Mouse (Mus musculus) cerebellum, postnatal 4 days (tissue): ENCODE results near the gene Cmss1.

Experiments
- DNase-seq, 2 experiments: peaks; one replicate each; pipeline ENCODE4 v3.0.0; 2022; ENCODE audit warnings: low spot score in 2 of 2, mixed read lengths in 1 of 2

The Cmss1 gene

DNA sequence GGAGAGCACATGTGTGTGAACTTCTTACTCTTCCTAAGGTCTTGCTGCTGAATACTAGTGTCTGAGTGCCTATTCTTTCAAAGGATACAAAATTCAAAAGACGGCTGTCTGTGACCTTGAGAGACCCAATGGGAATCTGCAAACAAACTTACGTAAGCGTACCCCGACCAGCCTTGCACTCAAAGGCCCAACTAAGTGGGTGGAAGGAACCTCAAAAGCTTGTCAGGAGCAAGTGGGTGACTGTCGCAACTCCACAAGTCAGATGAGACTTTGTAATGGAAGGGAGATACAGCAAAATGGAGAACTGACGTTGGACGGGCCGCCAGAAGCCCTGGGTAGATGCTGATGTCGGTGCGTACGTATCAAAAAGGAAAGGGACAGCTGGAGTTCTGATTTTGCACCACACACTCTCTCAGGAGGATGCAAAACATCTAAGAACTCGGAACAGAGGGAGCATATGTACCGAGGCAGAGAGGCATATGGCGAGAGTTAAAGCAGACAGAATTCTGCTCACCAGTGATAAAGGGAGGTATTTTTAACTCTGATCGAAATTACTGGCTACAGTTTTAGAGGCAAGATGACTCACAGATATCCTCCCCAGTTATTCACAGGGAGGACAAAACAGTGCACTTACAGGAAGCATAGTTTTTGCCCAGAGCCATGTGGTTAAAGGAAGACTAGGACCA, 217.0 kb downstream of the Cmss1 start:
- no peak for DNase-seq

DNA sequence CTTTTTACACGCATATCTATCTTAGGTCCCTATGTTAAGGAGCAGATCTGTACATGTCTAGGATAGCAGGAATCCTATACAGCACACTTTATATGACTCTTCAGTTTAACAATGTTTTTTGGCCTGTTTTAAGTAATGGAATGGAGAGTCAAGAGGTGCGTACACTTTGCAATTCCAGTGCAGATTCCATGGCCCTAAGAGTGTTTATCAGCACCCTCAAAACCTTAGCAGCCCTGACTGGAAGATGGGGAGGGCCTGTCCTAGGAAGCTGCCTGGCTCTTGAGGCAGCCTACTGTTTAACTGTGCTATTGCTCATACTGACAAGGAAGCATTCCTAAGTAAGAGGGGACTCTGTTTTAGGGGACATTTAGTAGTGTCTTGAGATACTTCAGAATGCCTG, 222.4 kb downstream of the Cmss1 start:
- no peak for DNase-seq

DNA sequence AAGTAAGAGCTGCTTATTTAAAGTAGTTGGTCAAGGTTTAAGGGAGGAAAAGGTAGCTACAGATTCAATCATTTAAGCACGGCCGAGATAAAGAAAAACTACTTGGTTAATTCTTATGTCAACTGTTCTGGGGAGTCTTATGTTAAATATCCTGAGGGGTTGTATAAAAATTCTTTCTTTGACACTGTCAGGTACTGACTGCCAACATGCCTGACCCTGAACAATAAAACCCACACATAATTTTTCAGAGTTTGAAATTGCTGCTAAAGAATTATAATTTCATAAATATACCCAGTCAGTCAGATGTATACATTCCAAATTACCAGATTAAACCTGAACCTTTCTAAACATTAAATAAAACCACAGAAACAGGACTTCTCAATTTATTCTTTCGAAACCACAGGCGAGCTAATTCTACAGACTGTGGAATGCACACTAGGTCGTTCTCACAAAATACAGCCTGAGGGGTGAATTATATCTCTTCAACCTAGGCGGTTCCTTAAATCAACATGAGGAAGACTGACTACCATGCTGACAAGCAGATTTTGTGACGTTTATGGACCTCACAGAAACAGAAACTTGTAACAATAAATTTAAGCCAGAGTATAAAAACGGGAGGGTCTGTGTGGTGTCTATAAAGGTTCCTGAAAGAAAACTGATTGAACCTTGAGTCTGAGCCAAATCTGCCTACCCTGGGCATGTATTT, 223.2 kb downstream of the Cmss1 start:
- no peak for DNase-seq

DNA sequence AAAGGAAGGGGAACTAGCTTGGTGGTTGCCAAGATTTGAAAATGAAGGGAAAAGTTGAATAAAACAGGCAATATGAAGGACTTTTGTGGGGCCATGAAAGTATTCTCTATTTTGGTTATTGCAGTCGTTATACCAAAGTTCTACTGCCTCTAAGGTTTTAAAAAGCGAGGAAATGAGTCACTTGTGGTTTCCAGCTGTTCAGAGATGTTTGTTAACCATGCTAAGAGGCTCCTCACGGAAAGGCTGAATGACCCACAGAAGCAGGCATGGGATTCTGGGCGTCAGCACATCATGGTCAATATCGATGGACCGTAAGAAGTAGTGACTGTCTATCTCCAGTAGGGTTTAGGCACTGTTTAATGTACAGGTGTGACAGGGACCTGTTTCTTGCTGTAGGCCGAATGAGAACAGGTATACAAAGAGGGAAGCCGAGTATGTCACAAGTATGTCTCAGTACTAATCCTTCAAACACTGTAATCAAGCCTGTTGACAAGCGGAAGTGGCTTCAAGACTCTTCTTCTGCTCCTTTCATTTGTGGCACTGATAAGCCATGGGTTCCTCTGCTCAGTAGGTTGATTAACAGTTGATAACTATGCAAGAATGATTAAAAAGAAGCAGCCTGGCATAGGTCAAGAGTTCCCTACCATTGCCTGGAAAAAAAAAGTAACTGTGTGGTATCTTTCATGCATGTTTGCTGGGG, 227.9 kb downstream of the Cmss1 start:
- DNase-seq, result no peak

DNA sequence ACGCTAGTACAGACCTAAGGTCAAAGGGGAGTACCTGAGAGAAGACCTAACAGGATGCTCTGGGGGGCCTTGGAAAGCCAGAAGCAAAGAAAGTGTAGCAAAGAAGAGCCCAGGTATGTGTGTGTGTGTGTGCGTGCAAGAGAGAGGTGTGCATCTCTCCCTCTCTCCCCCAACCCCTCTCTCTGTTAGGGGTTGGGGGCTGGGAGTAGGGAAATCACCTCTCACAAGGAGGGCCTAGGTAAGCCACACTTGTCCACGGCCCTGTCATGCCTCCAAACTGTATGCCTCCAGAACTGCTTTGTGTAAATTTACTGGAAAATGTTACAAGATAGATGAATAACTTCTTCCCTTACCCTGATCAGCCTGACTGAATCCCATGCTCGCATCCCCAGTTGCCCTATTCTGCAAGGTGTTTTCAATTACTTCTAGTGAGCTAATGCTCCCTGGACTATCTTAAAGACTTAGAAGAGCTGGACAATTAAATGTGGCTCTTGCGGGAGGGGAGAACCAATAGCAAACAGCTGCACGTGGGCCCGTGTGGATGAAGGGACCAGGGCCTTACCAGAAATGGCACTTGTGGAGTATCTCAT, 231.3 kb downstream of the Cmss1 start:
- DNase-seq, result no peak

DNA sequence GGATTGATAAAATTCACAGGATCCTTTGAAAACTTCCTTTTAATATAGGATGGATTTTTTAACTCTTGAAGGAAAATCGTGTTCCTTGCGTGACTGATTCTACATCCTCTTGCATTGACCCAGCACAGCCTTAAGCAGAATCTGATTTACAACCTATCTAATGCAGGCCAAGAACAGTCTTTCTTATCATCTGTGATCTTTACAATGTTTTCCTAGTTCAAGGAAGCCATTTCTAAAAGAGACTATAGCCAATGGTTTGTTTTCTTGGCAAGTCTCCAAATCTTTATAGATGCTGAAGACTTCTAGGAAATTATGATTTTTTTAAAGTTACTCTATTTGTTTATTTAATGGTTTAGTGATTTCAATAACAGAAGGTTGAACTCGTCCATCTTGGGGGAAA, 234.5 kb downstream of the Cmss1 start:
- no peak for DNase-seq

DNA sequence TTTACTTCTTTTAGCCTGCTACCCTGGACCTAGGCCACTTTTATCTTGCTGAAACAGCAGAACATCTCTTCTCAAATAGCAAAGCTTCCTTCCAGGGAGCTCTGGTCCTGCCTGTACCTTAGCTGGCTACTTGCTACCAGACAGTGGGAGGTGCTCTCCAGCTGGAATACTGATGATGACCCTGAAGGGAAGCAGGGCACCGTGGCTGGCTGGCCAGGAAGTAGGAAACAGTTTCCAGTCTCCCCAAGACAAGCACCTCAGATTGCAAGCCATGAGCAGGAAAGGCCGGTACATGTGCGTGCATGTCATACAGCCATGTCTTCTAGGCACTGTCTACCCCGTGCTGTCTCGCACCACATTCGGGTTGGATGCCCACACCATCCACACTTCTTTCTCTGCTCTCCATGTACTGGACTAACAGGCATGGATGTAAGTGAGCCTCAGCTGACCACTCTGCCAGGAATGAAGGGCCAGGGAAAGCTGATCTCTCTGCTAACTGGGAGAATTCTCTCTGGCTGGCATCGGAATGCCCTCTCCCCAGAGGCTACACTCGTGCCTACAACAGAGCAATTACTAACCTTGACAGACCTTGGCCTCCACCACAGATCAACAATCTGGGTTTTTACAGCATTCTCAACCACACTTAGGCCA, 236.7 kb downstream of the Cmss1 start:
- no peak for DNase-seq

DNA sequence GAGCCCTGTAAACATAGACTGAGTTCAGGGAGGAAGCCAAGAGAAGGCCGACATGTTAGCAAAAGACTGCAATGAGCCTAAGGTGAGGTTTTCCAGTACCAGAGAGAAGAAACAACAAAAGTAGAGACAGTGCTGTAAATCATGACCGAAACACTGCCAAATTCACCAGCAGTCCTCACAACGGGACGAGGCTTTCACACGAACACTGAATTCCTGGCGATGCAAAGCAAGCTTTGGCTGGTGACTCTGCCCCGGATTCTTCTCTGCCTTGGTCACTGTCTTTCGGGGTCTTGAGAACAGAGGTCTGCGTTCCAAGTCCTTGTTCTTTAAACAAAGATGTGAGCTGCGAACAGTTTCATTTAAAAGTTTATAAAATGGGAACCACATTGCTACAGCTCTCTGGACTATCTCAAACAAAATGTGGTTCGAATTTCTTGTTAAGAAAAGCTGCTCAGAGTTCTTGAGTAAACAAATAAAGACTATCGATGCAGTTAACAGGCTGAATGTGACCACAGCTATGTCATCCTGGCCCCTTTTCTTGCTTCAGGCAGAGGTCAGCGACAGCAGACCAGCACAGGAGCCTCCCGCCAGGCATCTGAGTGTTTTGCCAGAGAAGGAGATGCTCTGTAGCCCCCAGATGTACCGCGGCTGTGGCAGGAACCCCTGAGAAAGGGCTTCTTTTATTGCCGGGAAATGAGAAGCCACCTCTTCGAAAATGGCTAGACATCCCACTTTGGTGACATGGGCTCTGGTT, 239.5 kb downstream of the Cmss1 start:
- DNase-seq, result no peak

DNA sequence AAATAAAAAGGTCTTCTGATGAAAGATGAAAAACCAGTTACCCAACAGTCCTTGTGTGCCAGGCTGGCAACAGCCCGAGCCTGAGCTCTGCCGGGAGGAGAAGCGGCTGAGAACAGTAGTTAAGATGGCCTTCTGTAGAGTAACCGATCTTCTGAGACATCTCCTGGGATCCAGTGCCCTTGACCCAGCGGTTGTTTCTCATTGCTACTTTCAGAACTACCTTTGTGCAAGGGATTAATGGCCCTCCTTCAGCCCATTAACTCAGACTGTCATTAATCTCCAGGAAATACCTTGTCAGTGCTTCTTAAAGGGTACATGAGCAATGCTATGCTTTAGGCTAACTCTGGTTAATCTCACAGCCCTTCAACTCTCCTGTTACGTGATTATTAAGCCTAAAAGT, 240.5 kb downstream of the Cmss1 start:
- no peak for DNase-seq

DNA sequence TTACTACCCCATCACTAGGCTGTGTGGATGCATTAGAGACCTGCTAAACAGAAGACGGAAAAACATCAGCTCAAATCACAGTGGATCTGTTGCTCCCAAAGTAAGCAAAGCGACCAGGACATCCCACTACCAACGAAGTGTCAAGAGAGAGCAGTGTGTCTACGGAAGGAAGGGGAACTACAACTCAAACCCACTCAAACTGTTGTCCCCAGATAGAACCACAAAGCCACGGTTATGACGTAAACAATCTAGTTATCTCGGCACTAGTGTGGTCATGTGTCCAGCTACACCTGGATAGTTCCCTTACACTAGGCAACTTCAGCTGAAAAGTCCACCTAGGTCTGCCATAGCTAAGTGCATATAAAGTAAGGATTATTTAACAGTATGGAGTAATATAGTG, 242.2 kb downstream of the Cmss1 start:
- DNase-seq, result no peak

DNA sequence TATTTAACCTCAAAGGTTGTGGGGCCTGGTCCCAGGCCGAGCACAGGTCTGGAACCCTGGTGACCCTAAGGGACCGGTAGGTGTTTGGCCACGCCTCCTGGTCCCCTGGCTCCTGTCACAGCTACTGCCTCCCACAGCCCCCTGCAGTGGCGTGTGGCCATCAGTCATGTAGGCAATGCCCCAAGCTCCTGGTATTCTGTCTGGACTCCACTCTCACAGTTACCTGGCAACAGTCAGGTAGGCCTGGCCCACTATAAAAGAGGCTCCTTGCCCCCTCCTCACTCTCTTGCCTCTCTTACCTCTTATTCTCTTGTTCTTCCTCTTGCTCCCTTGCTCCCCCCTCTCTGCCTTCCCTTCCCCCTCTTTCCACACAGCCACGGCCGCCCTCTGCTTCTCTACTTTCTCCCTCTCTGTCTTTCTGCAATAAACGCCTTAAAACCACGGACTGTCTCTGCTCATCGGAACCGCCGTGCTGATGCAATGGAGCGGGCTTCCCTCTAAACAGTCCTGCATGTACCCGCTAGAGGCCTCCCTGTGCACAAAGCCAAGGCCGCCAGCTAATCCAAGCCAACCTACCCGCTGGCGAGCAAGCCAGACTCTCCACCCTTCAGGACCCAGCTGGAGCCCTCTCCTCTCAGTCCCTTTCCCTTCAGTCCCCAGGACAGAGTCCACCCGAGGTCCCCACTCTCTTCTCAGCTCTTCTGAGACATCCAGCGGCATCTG, 243.8 kb downstream of the Cmss1 start:
- peak; percentile 30 to 39 for DNase-seq

DNA sequence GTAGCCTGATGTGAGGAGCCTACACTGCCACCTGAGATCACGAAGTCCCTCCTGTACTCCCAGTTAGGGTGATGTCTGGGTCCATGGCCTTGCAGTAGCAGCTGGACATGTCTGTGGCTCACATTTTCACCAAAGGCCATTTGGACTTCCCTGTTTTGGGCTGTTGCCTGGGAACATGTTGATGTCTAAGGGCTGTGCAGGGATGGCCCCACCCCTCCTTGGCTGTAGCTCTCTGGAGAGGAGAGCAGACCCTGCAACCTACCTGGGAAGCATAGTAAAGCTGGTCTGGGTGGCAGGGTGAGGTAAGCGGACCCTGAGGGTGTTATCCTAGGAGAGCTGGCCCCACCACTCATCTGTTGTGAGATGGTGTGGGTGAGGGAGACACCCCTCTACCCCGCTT, 245.9 kb downstream of the Cmss1 start:
- DNase-seq, result no peak

DNA sequence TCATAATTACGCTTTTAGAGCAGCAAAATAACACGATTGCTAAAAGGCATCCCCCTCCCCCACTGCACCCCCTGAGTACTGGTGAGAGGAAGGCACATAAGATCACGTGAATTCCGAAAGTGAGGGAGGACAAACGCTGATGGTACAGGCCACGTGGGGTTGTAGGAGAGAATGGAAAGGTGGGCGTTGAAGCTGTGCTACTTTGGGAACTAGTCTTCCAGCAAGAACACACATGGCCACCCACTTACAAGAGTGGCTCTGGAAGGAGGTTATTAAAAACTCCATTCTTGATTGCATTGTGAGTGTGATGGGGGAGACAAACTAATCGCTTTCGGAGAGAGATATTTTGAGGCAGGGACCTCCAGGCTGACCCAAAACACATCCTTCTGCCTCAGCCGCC, 247.4 kb downstream of the Cmss1 start:
- DNase-seq, result no peak

DNA sequence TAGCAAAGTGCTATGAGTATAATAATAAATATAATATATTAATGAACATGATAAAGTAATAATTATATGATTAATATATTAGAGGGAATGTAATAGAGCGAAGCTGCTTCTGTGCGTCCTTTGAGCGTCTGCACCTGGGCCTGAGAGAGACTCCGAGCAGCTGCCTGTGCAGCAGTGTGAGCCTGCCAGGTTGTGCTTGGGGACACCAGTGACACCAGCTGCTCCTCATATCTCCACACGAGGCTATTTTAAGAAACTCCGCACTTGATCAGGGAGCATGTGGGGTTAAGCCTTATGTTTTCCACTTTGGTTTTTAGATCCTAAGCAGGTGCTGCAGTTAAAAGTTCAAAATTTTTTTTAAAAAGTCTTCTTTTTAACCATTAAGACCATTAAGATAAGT, 249.7 kb downstream of the Cmss1 start:
- DNase-seq, result no peak

DNA sequence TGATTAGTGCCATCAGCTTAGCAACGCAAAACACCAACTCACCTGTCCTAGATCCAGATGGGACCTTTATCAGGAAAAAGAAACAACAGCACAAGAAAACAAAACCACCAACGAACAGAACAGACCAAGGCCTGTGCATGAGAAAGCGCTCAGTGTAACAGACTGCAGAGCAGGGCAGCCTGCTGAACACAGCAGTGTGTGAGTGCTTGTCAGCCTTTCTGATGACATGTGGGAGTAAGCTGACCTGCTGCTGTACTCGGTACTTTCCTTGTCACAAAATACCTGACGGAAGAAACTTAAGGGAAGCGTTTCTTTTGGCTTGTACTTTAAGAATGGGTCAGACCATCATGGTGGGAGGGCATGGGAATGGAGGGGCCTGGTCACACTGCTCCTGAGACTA, 250.2 kb downstream of the Cmss1 start:
- DNase-seq, result no peak

DNA sequence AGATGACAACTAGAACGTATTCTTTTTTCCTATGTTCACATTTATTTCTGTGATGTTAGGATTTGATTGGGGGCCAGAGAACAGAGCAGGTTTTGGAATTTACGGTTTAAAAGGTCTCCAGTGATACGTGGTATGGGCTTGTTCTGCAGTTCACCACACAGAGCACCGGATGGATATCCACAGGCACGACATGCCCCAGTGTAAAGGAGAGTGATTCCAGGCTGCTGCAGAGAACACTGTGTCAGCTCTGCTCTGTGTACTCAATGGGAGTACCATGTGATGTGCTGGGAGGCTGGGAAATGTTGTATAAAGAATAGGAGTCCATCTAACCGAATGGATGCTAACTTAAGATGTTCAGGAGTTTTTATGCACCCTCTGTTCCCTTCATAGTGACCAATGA, 252.7 kb downstream of the Cmss1 start:
- DNase-seq, result no peak

DNA sequence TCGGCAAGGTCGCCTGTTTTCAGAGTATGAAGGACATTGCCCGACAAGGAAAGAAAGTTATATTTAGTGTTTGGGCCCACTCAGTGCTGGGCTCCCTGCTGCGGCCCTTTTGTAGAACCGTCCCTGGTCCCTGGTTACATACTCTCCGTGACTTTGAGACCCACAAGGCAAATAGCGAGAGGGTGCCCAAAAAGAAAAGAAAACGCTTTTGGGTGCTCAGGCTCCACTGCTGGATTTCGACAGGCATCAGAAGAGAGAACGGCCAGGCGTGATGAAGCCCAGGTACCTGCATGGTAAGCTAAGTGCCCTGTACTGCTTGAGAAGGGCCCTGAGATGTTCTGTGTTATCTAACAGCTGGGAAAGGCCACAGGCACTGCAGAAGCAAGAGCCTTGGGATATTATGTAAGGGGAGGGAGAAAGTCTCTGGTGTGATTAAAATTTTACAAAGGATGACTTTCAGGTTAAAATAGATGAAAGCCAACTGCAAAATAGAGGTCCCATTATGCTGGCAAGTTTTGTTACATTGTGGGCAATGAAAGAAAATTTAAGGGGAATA, 253.4 kb downstream of the Cmss1 start:
- DNase-seq, result no peak

DNA sequence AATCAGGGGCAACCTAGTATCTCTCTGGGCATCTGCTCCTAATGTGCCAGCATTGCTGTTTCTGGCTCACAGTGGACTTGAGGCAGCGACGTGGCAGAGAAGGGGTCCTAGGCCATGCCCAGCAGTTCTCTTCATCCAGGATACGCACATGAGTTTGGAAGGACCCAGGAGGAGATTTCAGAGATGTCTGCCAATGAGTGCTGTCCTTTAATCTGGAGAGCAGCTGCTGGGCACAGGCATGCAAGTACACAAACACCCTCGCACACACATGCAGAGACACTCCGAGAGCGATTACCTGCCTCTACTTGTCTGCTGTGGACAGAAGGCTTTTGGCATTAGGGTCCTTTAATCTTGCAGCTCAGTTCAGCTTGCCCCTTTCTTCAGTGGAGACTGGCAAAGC, 253.9 kb downstream of the Cmss1 start, which contains the start of gene Filip1l:
Gene Filip1l (plus strand): TSS at position 343 of the 400 bp plus-strand sequence.
- no peak for DNase-seq

DNA sequence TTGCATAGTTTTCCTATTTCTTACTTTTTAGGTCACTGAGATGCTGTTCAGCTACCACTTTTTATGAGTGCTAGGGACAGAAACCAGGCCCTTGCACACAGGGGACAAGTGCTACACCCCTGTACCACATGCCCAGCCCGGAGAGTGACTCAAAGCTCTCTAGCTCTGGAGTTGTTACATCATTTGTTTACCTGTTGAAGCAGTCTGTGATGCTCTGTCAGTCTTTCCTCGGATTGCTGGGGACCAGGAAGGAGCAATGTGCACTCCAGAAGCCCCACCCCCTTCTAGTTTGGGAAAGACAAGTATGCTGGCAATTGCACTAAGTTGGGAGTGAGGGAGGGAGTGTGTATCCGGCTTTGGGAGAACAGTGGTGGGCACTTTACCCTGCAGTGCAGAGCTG, 257.0 kb downstream of the Cmss1 start:
- DNase-seq, result no peak

DNA sequence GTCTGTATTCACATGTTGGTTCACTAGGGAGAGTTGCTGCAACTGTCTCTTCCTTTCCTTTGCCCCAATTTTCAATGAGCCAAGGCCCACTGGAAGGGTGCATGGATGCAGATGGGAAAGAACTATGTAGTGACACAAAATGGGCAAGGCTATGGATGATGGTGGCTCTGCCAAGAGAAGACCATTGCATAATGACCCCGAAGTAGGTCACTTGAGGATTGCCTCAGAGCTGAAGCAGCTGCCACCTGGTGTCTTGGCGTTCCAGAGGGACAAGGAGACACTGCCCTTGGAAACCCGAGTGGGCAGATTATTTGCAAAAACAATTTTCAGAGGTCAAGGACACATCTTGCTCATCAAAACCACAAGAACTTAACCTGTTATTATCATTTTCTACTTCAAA, 257.6 kb downstream of the Cmss1 start:
- no peak for DNase-seq
